Comparison of ENCODE assay signal across 16 mouse cellular contexts in the genomic region with DNA sequence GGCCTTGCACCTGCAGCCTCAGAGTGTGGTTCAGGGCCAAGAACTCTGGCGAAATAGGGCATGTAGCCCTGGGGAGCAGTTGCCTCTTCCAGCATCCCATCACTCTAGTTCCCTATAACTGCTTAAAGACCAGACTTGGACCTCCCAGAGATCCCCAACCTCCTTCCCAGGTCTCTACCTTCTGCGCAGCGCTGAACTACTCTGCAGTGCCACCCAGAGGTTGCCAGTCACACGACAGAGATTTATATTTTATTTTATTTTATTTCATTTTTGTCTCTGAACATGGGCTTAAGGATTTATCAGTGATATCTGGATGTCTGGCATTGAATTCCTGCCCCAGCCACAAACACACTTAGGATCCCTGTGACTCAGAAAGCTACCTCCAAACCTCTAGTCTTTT. TPM values are rescaled to one million over a fixed set of nuclear protein-coding genes. Genes with fewer than 3 reads are reported as not detected.
DNase-seq lines count a peak whose midpoint lies in the region; ATAC-seq and TF ChIP-seq lines count a peak whose summit lies in the region.
"Had no signal": no experiment of that assay in that cellular context is flagged by ENCODE, and none has a peak within 500 bp of the region (broad histone marks: within the 10 kb centered on the region; RNA-seq: fewer than 3 reads in every experiment).

No protein-coding gene starts in this region.

- no peak for ATAC-seq in kidney, postnatal 0 days (replicated peaks; ENCODE audit: low FRiP score, low read depth)

- H3K9ac ChIP-seq in kidney, postnatal 0 days (ENCODE audit: low read depth, low read length): no peak overlapping the region
- H3K9ac ChIP-seq: hindbrain, embryonic 14.5 days; limb, embryonic 15.5 days had no signal

- DNase-seq in cerebellum, postnatal 14 days: peak; percentile 2 to 20
- DNase-seq in cerebellum, postnatal 4 days (ENCODE audit: low spot score in 2 of 2): no peak
- no peak for DNase-seq in kidney, postnatal 0 days (ENCODE audit: low spot score)
- DNase-seq in kidney, adult 18-20 months: no peak
- peak; percentile 24 for DNase-seq in retina, embryonic 14.5 days (ENCODE audit: low spot score)
- no peak for DNase-seq in retina, postnatal 1 day
- peak; percentile 12 for DNase-seq in embryonic facial prominence, embryonic 10.5 days (ENCODE audit: low spot score)
- DNase-seq in layer of hippocampus, postnatal 25 days (ENCODE audit: extremely low spot score in 1 of 2, low spot score in 1 of 2): no peak
- DNase-seq: B cell, adult 2 months; cerebellum, postnatal 36 days; layer of hippocampus, postnatal 36 days; thymus, adult 2 months had no signal

- peak; percentile 46 for TF ChIP-seq CTCF in kidney, postnatal 0 days (IDR thresholded peaks at IDR 0.05; ENCODE audit: low read depth)

- H3K4me2 ChIP-seq in kidney, postnatal 0 days (ENCODE audit: low read length): no peak overlapping the region
- H3K4me2 ChIP-seq: heart, embryonic 11.5 days; hindbrain, embryonic 14.5 days; limb, embryonic 15.5 days; midbrain, embryonic 11.5 days had no signal

- H3K9me3 ChIP-seq in kidney, postnatal 0 days (replicated peaks; ENCODE audit: low read length): no peaks in the 10 kb centered on the region
- no peaks in the 10 kb centered on the region for H3K9me3 ChIP-seq in embryonic facial prominence, embryonic 10.5 days
- H3K9me3 ChIP-seq: limb, embryonic 15.5 days had no signal

- H3K27ac ChIP-seq in kidney, postnatal 0 days: no peak overlapping the region
- H3K27ac ChIP-seq in embryonic facial prominence, embryonic 10.5 days (replicated peaks): no peak overlapping the region
- H3K27ac ChIP-seq: hindbrain, embryonic 14.5 days; limb, embryonic 15.5 days had no signal

- H3K27me3 ChIP-seq in kidney, postnatal 0 days (ENCODE audit: insufficient read depth, low read length): no peaks in the 10 kb centered on the region
- peaks cover 25% of the 10 kb centered on the region for H3K27me3 ChIP-seq in embryonic facial prominence, embryonic 10.5 days (replicated peaks; ENCODE audit: low read depth, poor library complexity, severe bottlenecking)

- WGBS in kidney, postnatal 0 days: 17% methylated on average over 4 of the region's 4 CpGs
- 8% methylated on average over 4 of the region's 4 CpGs for WGBS in embryonic facial prominence, embryonic 10.5 days

- no peak overlapping the region for H3K4me3 ChIP-seq in kidney, postnatal 0 days (replicated peaks; ENCODE audit: low read depth, low read length)
- H3K4me3 ChIP-seq in embryonic facial prominence, embryonic 10.5 days: no peak overlapping the region
- H3K4me3 ChIP-seq: limb, embryonic 15.5 days had no signal

- no peaks in the 10 kb centered on the region for H3K4me1 ChIP-seq in kidney, postnatal 0 days (replicated peaks; ENCODE audit: insufficient read depth, low read length)
- H3K4me1 ChIP-seq in embryonic facial prominence, embryonic 10.5 days: no peaks in the 10 kb centered on the region
- H3K4me1 ChIP-seq: limb, embryonic 15.5 days had no signal

- H3K36me3 ChIP-seq in kidney, postnatal 0 days (ENCODE audit: insufficient read depth, low read length): no peaks in the 10 kb centered on the region
- H3K36me3 ChIP-seq in embryonic facial prominence, embryonic 10.5 days (replicated peaks): no peaks in the 10 kb centered on the region
- H3K36me3 ChIP-seq: limb, embryonic 15.5 days had no signal

RNA-seq across cellular contexts. Expression of a gene that starts 24.6 kb away (rescaled TPM):
- polyA plus RNA-seq in kidney, postnatal 0 days (2015; fragmentation: Nextera tagmentation; extraction: Ambion mirVana): 56.5 and 62.6 TPM in 2 replicates
- 43.3 and 44.9 TPM in 2 replicates for polyA plus RNA-seq in embryonic facial prominence, embryonic 10.5 days (2016; fragmentation: Nextera tagmentation; extraction: Ambion mirVana)
- 10 to 100 TPM; 33.4 to 35.1 TPM for total RNA-seq in layer of hippocampus, postnatal 25 days (2021)

Comparison
In these comparisons a context has a peak if more than half of its experiments do, and no peak if none do; other contexts are left out.
1. DNase-seq: peak in cerebellum, postnatal 14 days (2 of 2), retina, embryonic 14.5 days (single experiment) and embryonic facial prominence, embryonic 10.5 days (single experiment); none in cerebellum, postnatal 4 days (0 of 2), kidney, postnatal 0 days (single experiment), kidney, adult 18-20 months (single experiment), retina, postnatal 1 day (single experiment) and layer of hippocampus, postnatal 25 days (0 of 2).